Mouse (Mus musculus) liver, embryonic 12.5 days (tissue): ENCODE results near the gene Ackr2. TPM values are rescaled to one million over a fixed set of nuclear protein-coding genes. Genes with fewer than 3 reads are reported as not detected.

Experiments
- ATAC-seq: fragments of 200-750 bp; cut with Nextera tagmentation; 2 replicates; pipeline ENCODE4 v1.8.0; 2017; ENCODE audit warnings: moderate number of reproducible peaks, mild to moderate bottlenecking, moderate library complexity
- H3K27ac ChIP-seq: fragments of 300-500 bp; sonication (generic); 2 replicates; pipeline ENCODE4 v1.5.1; 2016; ENCODE audit warnings: mild to moderate bottlenecking
- H3K27me3 ChIP-seq: fragments of 300-500 bp; sonication (generic); replicated peaks from 2 replicates; pipeline ENCODE4 v1.6.1; 2016; ENCODE audit warnings: mild to moderate bottlenecking, moderate library complexity
- H3K36me3 ChIP-seq: fragments of 300-500 bp; sonication (generic); 2 replicates; pipeline ENCODE4 v1.6.1; 2016; ENCODE audit warnings: mild to moderate bottlenecking, moderate library complexity
- H3K4me1 ChIP-seq: fragments of 300-500 bp; sonication (generic); 2 replicates; pipeline ENCODE4 v1.6.1; 2016
- H3K4me2 ChIP-seq: fragments of 300-500 bp; sonication (generic); 2 replicates; pipeline ENCODE4 v1.6.1; 2016; ENCODE audit warnings: mild to moderate bottlenecking, moderate library complexity
- H3K4me3 ChIP-seq: fragments of 300-500 bp; sonication (generic); 2 replicates; pipeline ENCODE4 v1.5.1; 2016; ENCODE audit warnings: mild to moderate bottlenecking, moderate library complexity
- H3K9ac ChIP-seq: fragments of 300-500 bp; sonication (generic); 2 replicates; pipeline ENCODE4 v1.6.1; 2016; ENCODE audit warnings: mild to moderate bottlenecking, moderate library complexity
- H3K9me3 ChIP-seq: fragments of 300-500 bp; sonication (generic); replicated peaks from 2 replicates; pipeline ENCODE4 v1.6.1; 2016; ENCODE audit warnings: mild to moderate bottlenecking, moderate library complexity
- WGBS: fragments of 180-500 bp; shearing (Covaris S2); methylation state at CpG from one replicate; pipeline ENCODE4 v1.1.7; 2016; ENCODE audit not compliant: insufficient replicate concordance; 5-methylcytosine and 5-hydroxymethylcytosine counted together
- polyA plus RNA-seq: library from polyadenylated mRNA; unstranded; fragments of >200 nt; fragmentation: Nextera tagmentation; extraction: Ambion mirVana; gene quantifications from 2 replicates; pipeline ENCODE4 v1.2.1, GENCODE M21; 2016

Gene Ackr2
- polyA plus RNA-seq, 1 experiment from 2014 or later, result 0.19 TPM

DNA sequence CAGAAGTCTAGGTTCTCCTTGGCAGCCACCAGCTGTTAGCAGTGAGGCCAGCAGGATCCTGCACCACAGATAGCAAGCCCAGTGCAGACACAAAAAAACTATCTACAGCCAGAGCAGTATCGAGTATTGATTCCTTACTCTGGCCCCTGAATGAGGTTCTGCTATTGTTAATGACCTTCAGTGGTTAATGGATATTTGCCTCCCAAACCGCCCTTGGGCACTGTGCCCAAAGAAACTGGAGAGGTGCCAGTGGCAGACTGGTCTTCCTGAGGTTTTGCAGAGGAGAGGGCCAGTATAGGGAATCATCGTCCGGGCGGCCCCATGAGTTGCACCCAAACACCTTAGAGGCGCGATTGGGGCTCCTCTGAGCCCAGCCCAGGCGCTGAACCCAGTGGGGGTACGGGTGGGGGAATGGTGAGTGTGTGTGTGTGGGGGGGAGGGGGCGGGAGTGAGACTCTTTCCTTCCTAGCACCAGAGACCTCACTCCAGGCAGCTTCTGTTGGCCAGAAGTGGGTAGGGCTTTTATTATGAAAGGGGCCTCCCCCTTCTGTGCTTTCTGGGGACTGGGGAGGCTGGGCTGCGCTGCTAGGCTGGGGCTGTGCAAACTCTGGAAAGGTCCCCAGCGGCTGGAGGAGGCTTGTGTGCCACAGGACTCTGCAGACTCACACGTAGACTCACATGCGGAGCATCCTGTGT, 52.4 kb downstream of the Ackr2 start, which contains the start of gene Fam198a:
Gene Fam198a (plus strand): TSS at position 571 of the 696 bp plus-strand sequence.
- no peaks in the 10 kb centered on the region for H3K36me3 ChIP-seq
- peak within 1 kb of the TSS; percentile 12 for H3K4me2 ChIP-seq
- H3K9me3 ChIP-seq, result no peaks in the 10 kb centered on the region
- no peak within 1 kb of the TSS for H3K4me3 ChIP-seq
- WGBS, result 20% methylated on average over 14 of the region's 14 CpGs
- H3K27me3 ChIP-seq, result no peaks in the 10 kb centered on the region
- no peak within 1 kb of the TSS for H3K9ac ChIP-seq
- peak; percentile 49 for ATAC-seq
- no peak within 1 kb of the TSS for H3K27ac ChIP-seq
- 0 out of 2 replicates have a peak, but pooled peaks cover 5% of the 10 kb centered on the region for H3K4me1 ChIP-seq

- H3K27ac ChIP-seq, result no peak overlapping the region
Observed at GRCm38 (mm10) chr9:121951114-121951423, 52.9 kb downstream of the Ackr2 start.

DNA sequence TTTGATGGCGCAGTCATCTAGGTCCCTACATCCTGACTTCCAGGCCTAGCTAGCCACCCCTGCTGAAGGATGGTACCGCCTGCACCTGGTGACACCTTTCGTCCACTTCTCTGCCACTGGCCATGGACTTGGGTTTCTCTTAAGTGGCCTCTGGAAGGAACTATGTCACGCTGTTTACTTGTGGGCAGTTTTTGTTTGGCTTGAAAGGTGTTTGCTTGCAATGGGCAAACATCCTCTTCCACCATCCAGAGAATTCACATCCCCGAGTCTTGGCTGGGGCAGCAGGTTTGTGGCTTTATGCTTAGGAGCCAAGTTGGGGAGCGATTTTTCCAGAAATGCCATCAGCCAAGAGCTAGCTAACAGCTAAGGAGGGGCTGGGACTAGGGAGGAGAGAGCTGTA, 54.4 kb downstream of the Ackr2 start:
- 65% methylated on average over 6 of the region's 6 CpGs for WGBS
- no peak overlapping the region for H3K4me2 ChIP-seq
- ATAC-seq, result no peak

More at GRCm38 (mm10) chr9:121951114-121951423, 52.9 kb downstream of the Ackr2 start:
- Histone ChIP-seq H3K9me3 (no peaks in the 10 kb centered on the region), H3K36me3 (no peaks in the 10 kb centered on the region), H3K4me3 (no peak overlapping the region), H3K27me3 (no peaks in the 10 kb centered on the region), H3K4me2 (peak overlapping the region; percentile 12), H3K4me1 (0 out of 2 replicates have a peak, but pooled peaks cover 5% of the 10 kb centered on the region), H3K9ac (no peak overlapping the region)
- WGBS, result 39% methylated on average over 4 of the region's 4 CpGs
- ATAC-seq, result peak; percentile 37; the same call in 1 of the 2 replicates

GRCm38 (mm10) chr9:121959966-121960635, 61.9 kb downstream of the Ackr2 start:
- Histone ChIP-seq H3K9ac (no peak overlapping the region), H3K4me2 (no peak overlapping the region), H3K4me1 (no peaks in the 10 kb centered on the region), H3K4me3 (no peak overlapping the region), H3K27ac (no peak overlapping the region), H3K36me3 (no peaks in the 10 kb centered on the region), H3K9me3 (no peaks in the 10 kb centered on the region), H3K27me3 (no peaks in the 10 kb centered on the region)
- WGBS, result 66% methylated on average over 7 of the region's 7 CpGs
- ATAC-seq, result no peak

More for the DNA sequence above, 54.4 kb downstream of the Ackr2 start:
- H3K4me3 ChIP-seq, result no peak overlapping the region
- no peak overlapping the region for H3K27ac ChIP-seq
- no peaks in the 10 kb centered on the region for H3K36me3 ChIP-seq
- H3K9me3 ChIP-seq, result no peaks in the 10 kb centered on the region
- no peak overlapping the region for H3K9ac ChIP-seq
- 0 out of 2 replicates have a peak, but pooled peaks cover 5% of the 10 kb centered on the region for H3K4me1 ChIP-seq
- no peaks in the 10 kb centered on the region for H3K27me3 ChIP-seq

Other genes starting within 250 kb of the Ackr2 start
- 4.4 and 5.1 TPM in 2 replicates for gene Sec22c, start 192.9 kb upstream of the Ackr2 start, polyA plus RNA-seq
- 77.5 and 89.3 TPM in 2 replicates for gene Ss18l2, start 188.0 kb upstream of the Ackr2 start, polyA plus RNA-seq
- 34.0 and 38.9 TPM in 2 replicates for gene Nktr, start 179.2 kb upstream of the Ackr2 start, polyA plus RNA-seq
- gene Zfp651, start 139.0 kb upstream of the Ackr2 start, polyA plus RNA-seq, result 1.9 and 2.6 TPM in 2 replicates
- gene Klhl40, start 120.7 kb upstream of the Ackr2 start, polyA plus RNA-seq, result 0.06 and 0.26 TPM in 2 replicates
- gene Hhatl, start 105.8 kb upstream of the Ackr2 start, polyA plus RNA-seq, result not detected in 2 replicates
- not detected in 2 replicates for gene Ccdc13, start 58.9 kb upstream of the Ackr2 start, polyA plus RNA-seq
- 135 and 145 TPM in 2 replicates for gene Higd1a, start 40.0 kb upstream of the Ackr2 start, polyA plus RNA-seq
- gene Cyp8b1, start 17.9 kb downstream of the Ackr2 start, polyA plus RNA-seq, result 0.22 and 0.27 TPM in 2 replicates
- 0.20 and 0.44 TPM in 2 replicates for gene Fam198a, start 52.6 kb downstream of the Ackr2 start, polyA plus RNA-seq
- 3.4 and 3.5 TPM in 2 replicates for gene Pomgnt2, start 98.8 kb downstream of the Ackr2 start, polyA plus RNA-seq
- gene Snrk, start 218.9 kb downstream of the Ackr2 start, polyA plus RNA-seq, result 23.6 and 25.8 TPM in 2 replicates